Mouse (Mus musculus): ENCODE data around the gene Lrr1.
"Not testable (repeated sequence)": the region's sequence is repeated elsewhere in the genome, so short reads cannot be mapped to it uniquely, and the experiment has no call there.

GRCm38 (mm10) chr12:69163586-69163985 is 5.0 kb upstream of the Lrr1 start:
- not testable (repeated sequence) for TF ChIP-seq POLR2A (IDR thresholded peaks at IDR 0.05; ENCODE audit: control insufficient read depth in 1 of 2, insufficient read depth in 1 of 2, low read depth in 1 of 2, low read length in 2 of 2, poor library complexity in 1 of 2); TAL1 (IDR thresholded peaks at IDR 0.05; ENCODE audit: low read length); UBTF (IDR thresholded peaks at IDR 0.05; ENCODE audit: borderline replicate concordance, insufficient read depth, low read depth, low read length); CHD1 (IDR thresholded peaks at IDR 0.05; ENCODE audit: low read depth, low read length); CTCF (IDR thresholded peaks at IDR 0.05 in 2 of 3, conservative IDR thresholded peaks at IDR 0.05 in 1 of 3; ENCODE audit: control insufficient read depth in 1 of 3, insufficient read depth in 1 of 3, low read depth in 2 of 3, low read length in 3 of 3, poor library complexity in 1 of 3, severe bottlenecking in 1 of 3); USF1 (IDR thresholded peaks at IDR 0.05; ENCODE audit: low read depth, low read length); KAT2A (conservative IDR thresholded peaks at IDR 0.05; ENCODE audit: low read depth, low read length)
